Mouse (Mus musculus): ENCODE measurements at regions not wholly inside any gene's neighbourhood (a gene's known extent, or its start where the extent isn't known, plus 50 kb on each side); places are given as distances from the start of the nearest gene placed in this dataset.

GRCm38 (mm10) chr13:52345375-52346026 is 185.6 kb downstream of the Diras2 start:
- TF ChIP-seq POLR2A (IDR thresholded peaks at IDR 0.05; ENCODE audit: borderline replicate concordance, insufficient read depth, low read length) (no peak), CTCF (IDR thresholded peaks at IDR 0.05; ENCODE audit: borderline replicate concordance, insufficient read depth, low read depth, low read length) (no peak)
